Mouse (Mus musculus): ENCODE results near the gene Adamtsl5. TPM values are rescaled to one million over a fixed set of nuclear protein-coding genes. Genes with fewer than 3 reads are reported as not detected.

Adamtsl5 gene
- total RNA-seq, 4 experiments from 2014 or later = 87.9 to 109 (median 99.6) TPM

GRCm38 (mm10) chr10:80342749-80343424 lies 5.3 kb downstream of the Adamtsl5 start:
- DNase-seq (ENCODE audit: low spot score) = no peak

GRCm38 (mm10) chr10:80342305-80342748 lies 5.9 kb downstream of the Adamtsl5 start:
- DNase-seq (ENCODE audit: low spot score) = no peak

- no peak for DNase-seq (ENCODE audit: low spot score)
These were observed 6.5 kb downstream of the Adamtsl5 start for GRCm38 (mm10) chr10:80341491-80342304.

GRCm38 (mm10) chr10:80341026-80341425 lies 7.2 kb downstream of the Adamtsl5 start:
- no peak for DNase-seq (ENCODE audit: low spot score)

- DNase-seq (ENCODE audit: low spot score) = peak; percentile 85
These were observed 8.1 kb downstream of the Adamtsl5 start for GRCm38 (mm10) chr10:80339941-80340750.

- no peak for DNase-seq (ENCODE audit: low spot score)
These were observed 11.9 kb downstream of the Adamtsl5 start for GRCm38 (mm10) chr10:80336263-80336662.

GRCm38 (mm10) chr10:80332525-80332989 lies 15.7 kb downstream of the Adamtsl5 start:
- no peak for DNase-seq (ENCODE audit: low spot score)

- no peak for DNase-seq (ENCODE audit: low spot score)
These were observed 16.3 kb downstream of the Adamtsl5 start for GRCm38 (mm10) chr10:80331636-80332524.

- DNase-seq (ENCODE audit: low spot score) = no peak
These were observed 17.3 kb downstream of the Adamtsl5 start for GRCm38 (mm10) chr10:80330888-80331287.

GRCm38 (mm10) chr10:80330084-80330483 lies 18.1 kb downstream of the Adamtsl5 start:
- no peak for DNase-seq (ENCODE audit: low spot score)

GRCm38 (mm10) chr10:80329273-80330081 lies 18.7 kb downstream of the Adamtsl5 start, which contains the start of the genes Pcsk4 and Reep6:
Gene Pcsk4 (minus strand): TSS chr10:80329498.
Gene Reep6 (plus strand): TSS chr10:80329953.
- DNase-seq (ENCODE audit: low spot score) = peak; percentile 91

- no peak for DNase-seq (ENCODE audit: low spot score)
These were observed 23.2 kb downstream of the Adamtsl5 start for GRCm38 (mm10) chr10:80325045-80325444.

- DNase-seq (ENCODE audit: low spot score) = no peak
These were observed 23.8 kb downstream of the Adamtsl5 start for GRCm38 (mm10) chr10:80324120-80325037.

GRCm38 (mm10) chr10:80323261-80324119 lies 24.7 kb downstream of the Adamtsl5 start:
- peak; percentile 62 for DNase-seq (ENCODE audit: low spot score)

GRCm38 (mm10) chr10:80322811-80323211 lies 25.4 kb downstream of the Adamtsl5 start:
- no peak for DNase-seq (ENCODE audit: low spot score)

- DNase-seq (ENCODE audit: low spot score) = no peak
These were observed 26.3 kb downstream of the Adamtsl5 start for GRCm38 (mm10) chr10:80321670-80322581.
